Mouse (Mus musculus): Measurements from ENCODE around the gene Dlx5. TPM values are rescaled to one million over a fixed set of nuclear protein-coding genes. Genes with fewer than 3 reads are reported as not detected.

The Dlx5 gene
- polyA plus RNA-seq, 1 experiment = not detected

DNA sequence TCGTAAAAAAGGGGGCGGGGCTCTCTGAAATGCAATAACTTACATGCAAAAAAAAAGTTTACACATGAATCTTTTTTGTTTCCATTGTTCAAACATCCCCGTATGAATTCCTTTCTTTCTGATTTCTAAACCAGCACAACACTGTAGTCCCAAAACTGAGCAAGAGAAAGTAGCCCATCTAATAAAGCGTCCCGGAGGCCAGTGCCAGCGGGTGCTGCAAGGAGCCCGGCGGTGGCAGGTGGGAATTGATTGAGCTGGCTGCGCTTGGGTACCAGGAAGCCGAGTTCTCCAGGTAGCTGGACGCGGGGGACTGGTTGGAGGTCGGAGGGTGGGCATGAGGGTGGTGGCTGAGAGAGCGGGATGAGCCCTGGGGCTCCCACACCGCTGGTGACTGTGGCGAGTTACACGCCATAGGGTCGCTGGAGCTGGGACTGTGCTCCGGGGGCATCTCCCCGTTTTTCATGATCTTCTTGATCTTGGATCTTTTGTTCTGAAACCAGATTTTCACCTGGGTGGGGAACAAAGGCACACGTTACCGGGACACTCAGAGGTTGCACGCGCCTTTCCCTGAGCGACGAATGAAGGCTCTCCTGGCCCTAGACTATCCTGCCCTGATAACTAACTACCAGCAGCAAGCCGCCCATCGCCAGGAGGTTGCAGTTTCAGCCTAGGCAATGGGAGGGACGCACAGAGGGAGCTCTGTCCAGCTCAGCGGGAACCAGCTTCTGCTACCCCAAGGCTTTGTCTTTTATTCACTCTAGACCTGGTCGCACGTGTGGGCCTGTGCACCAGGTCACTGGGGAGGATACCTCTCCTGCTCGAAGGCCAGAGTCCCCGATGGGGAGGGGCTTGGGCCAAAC, 3.7 kb downstream of the Dlx5 start:
- Histone ChIP-seq H3K36me3 (ENCODE audit: control insufficient read depth) (no peaks in the 10 kb centered on the region), H3K27me3 (ENCODE audit: control insufficient read depth) (peaks cover 100% of the 10 kb centered on the region)

GRCm38 (mm10) chr6:6877346-6877910, 4.5 kb downstream of the Dlx5 start:
- Histone ChIP-seq H3K27me3 (ENCODE audit: control insufficient read depth) (peaks cover 100% of the 10 kb centered on the region), H3K9me3 (ENCODE audit: control insufficient read depth, low read length) (no peaks in the 10 kb centered on the region), H3K4me1 (ENCODE audit: control insufficient read depth) (no peaks in the 10 kb centered on the region), H3K36me3 (ENCODE audit: control insufficient read depth) (no peaks in the 10 kb centered on the region), H3K4me3 (replicated peaks) (no peak overlapping the region)
- no peak for TF ChIP-seq GATA1 (IDR thresholded peaks at IDR 0.05; ENCODE audit: low read length)
- TF ChIP-seq TAL1 (IDR thresholded peaks at IDR 0.05; ENCODE audit: low read length) = no peak

More for the DNA sequence above, 3.7 kb downstream of the Dlx5 start:
- Histone ChIP-seq H3K9me3 (ENCODE audit: control insufficient read depth, low read length) (no peaks in the 10 kb centered on the region), H3K4me3 (replicated peaks) (no peak overlapping the region), H3K4me1 (ENCODE audit: control insufficient read depth) (no peaks in the 10 kb centered on the region)
- TF ChIP-seq GATA1 (IDR thresholded peaks at IDR 0.05; ENCODE audit: low read length) = no peak
- no peak for TF ChIP-seq TAL1 (IDR thresholded peaks at IDR 0.05; ENCODE audit: low read length)

GRCm38 (mm10) chr6:6876731-6877130, 5.2 kb downstream of the Dlx5 start:
- no peaks in the 10 kb centered on the region for H3K9me3 ChIP-seq (ENCODE audit: control insufficient read depth, low read length)
- no peaks in the 10 kb centered on the region for H3K4me1 ChIP-seq (ENCODE audit: control insufficient read depth)
- H3K27me3 ChIP-seq (ENCODE audit: control insufficient read depth) = peaks cover 100% of the 10 kb centered on the region
- H3K36me3 ChIP-seq (ENCODE audit: control insufficient read depth) = no peaks in the 10 kb centered on the region
- H3K4me3 ChIP-seq (replicated peaks) = no peak overlapping the region
- TF ChIP-seq TAL1 (IDR thresholded peaks at IDR 0.05; ENCODE audit: low read length) (no peak), GATA1 (IDR thresholded peaks at IDR 0.05; ENCODE audit: low read length) (no peak)

GRCm38 (mm10) chr6:6876231-6876630, 5.7 kb downstream of the Dlx5 start:
- peaks cover 100% of the 10 kb centered on the region for H3K27me3 ChIP-seq (ENCODE audit: control insufficient read depth)
- no peaks in the 10 kb centered on the region for H3K9me3 ChIP-seq (ENCODE audit: control insufficient read depth, low read length)

GRCm38 (mm10) chr6:6875676-6876075, 6.2 kb downstream of the Dlx5 start:
- H3K27me3 ChIP-seq (ENCODE audit: control insufficient read depth) = peaks cover 100% of the 10 kb centered on the region

More at GRCm38 (mm10) chr6:6876231-6876630, 5.7 kb downstream of the Dlx5 start:
- Histone ChIP-seq H3K4me1 (ENCODE audit: control insufficient read depth) (no peaks in the 10 kb centered on the region), H3K36me3 (ENCODE audit: control insufficient read depth) (no peaks in the 10 kb centered on the region), H3K4me3 (replicated peaks) (no peak overlapping the region)
- no peak for TF ChIP-seq TAL1 (IDR thresholded peaks at IDR 0.05; ENCODE audit: low read length)
- no peak for TF ChIP-seq GATA1 (IDR thresholded peaks at IDR 0.05; ENCODE audit: low read length)

GRCm38 (mm10) chr6:6875136-6875535, 6.7 kb downstream of the Dlx5 start:
- Histone ChIP-seq H3K4me1 (ENCODE audit: control insufficient read depth) (no peaks in the 10 kb centered on the region), H3K36me3 (ENCODE audit: control insufficient read depth) (no peaks in the 10 kb centered on the region), H3K27me3 (ENCODE audit: control insufficient read depth) (peaks cover 100% of the 10 kb centered on the region), H3K4me3 (replicated peaks) (no peak overlapping the region), H3K9me3 (ENCODE audit: control insufficient read depth, low read length) (no peaks in the 10 kb centered on the region)
- TF ChIP-seq GATA1 (IDR thresholded peaks at IDR 0.05; ENCODE audit: low read length) (no peak), TAL1 (IDR thresholded peaks at IDR 0.05; ENCODE audit: low read length) (no peak)

More at GRCm38 (mm10) chr6:6875676-6876075, 6.2 kb downstream of the Dlx5 start:
- Histone ChIP-seq H3K4me3 (replicated peaks) (no peak overlapping the region), H3K4me1 (ENCODE audit: control insufficient read depth) (no peaks in the 10 kb centered on the region), H3K9me3 (ENCODE audit: control insufficient read depth, low read length) (no peaks in the 10 kb centered on the region), H3K36me3 (ENCODE audit: control insufficient read depth) (no peaks in the 10 kb centered on the region)
- no peak for TF ChIP-seq TAL1 (IDR thresholded peaks at IDR 0.05; ENCODE audit: low read length)
- no peak for TF ChIP-seq GATA1 (IDR thresholded peaks at IDR 0.05; ENCODE audit: low read length)

- Histone ChIP-seq H3K4me3 (replicated peaks) (no peak overlapping the region), H3K27me3 (ENCODE audit: control insufficient read depth) (peaks cover 100% of the 10 kb centered on the region), H3K9me3 (ENCODE audit: control insufficient read depth, low read length) (no peaks in the 10 kb centered on the region), H3K4me1 (ENCODE audit: control insufficient read depth) (no peaks in the 10 kb centered on the region), H3K36me3 (ENCODE audit: control insufficient read depth) (no peaks in the 10 kb centered on the region)
- TF ChIP-seq GATA1 (IDR thresholded peaks at IDR 0.05; ENCODE audit: low read length) (no peak), TAL1 (IDR thresholded peaks at IDR 0.05; ENCODE audit: low read length) (no peak)
Measured at GRCm38 (mm10) chr6:6874073-6874771, 7.7 kb downstream of the Dlx5 start.

- no peaks in the 10 kb centered on the region for H3K36me3 ChIP-seq (ENCODE audit: control insufficient read depth)
- no peaks in the 10 kb centered on the region for H3K4me1 ChIP-seq (ENCODE audit: control insufficient read depth)
- H3K9me3 ChIP-seq (ENCODE audit: control insufficient read depth, low read length) = no peaks in the 10 kb centered on the region
- no peak for TF ChIP-seq TAL1 (IDR thresholded peaks at IDR 0.05; ENCODE audit: low read length)
- TF ChIP-seq GATA1 (IDR thresholded peaks at IDR 0.05; ENCODE audit: low read length) = no peak
- H3K4me3 ChIP-seq (replicated peaks) = no peak overlapping the region
- H3K27me3 ChIP-seq (ENCODE audit: control insufficient read depth) = peaks cover 100% of the 10 kb centered on the region
Measured at GRCm38 (mm10) chr6:6873476-6874072, 8.3 kb downstream of the Dlx5 start.

Measured in erythroblast, embryonic 14.5 days (primary cell).